Mouse (Mus musculus) thymus, adult 2 months (tissue): ENCODE data around the gene Syngr1. TPM values are rescaled to one million over a fixed set of nuclear protein-coding genes. Genes with fewer than 3 reads are reported as not detected.

Experiments
- DNase-seq: peaks from one replicate; pipeline ENCODE4 v3.0.0; 2021
- H3K27ac ChIP-seq: fragments of 200-500 bp; 2 replicates; pipeline ENCODE4 v1.5.1; 2012; ENCODE audit warnings: low read length, control low read depth; ENCODE audit not compliant: control insufficient read depth, insufficient read depth
- H3K27me3 ChIP-seq: fragments of 200-500 bp; 2 replicates; pipeline ENCODE4 v1.6.1; 2012; ENCODE audit warnings: mild to moderate bottlenecking, low read length, moderate library complexity, mixed read lengths; ENCODE audit not compliant: control insufficient read depth, insufficient read depth
- H3K36me3 ChIP-seq: fragments of 200-500 bp; 2 replicates; pipeline ENCODE4 v1.6.1; 2012; ENCODE audit warnings: mild to moderate bottlenecking, low read length, moderate library complexity; ENCODE audit not compliant: control insufficient read depth, insufficient read depth
- H3K4me1 ChIP-seq: fragments of 200-500 bp; replicated peaks from 2 replicates; pipeline ENCODE4 v1.6.1; 2012; ENCODE audit warnings: low read length; ENCODE audit not compliant: control insufficient read depth, insufficient read depth
- H3K4me3 ChIP-seq: fragments of 200-500 bp; 2 replicates; pipeline ENCODE4 v1.5.1; 2012; ENCODE audit warnings: mild to moderate bottlenecking, low read length, control low read depth, moderate library complexity; ENCODE audit not compliant: control insufficient read depth, insufficient read depth
- CTCF ChIP-seq: fragments of 200-500 bp; IDR thresholded peaks from 2 replicates; pipeline ENCODE4 v1.5.1; 2012; ENCODE audit warnings: mild to moderate bottlenecking, control low read depth, low read length, moderate library complexity, borderline replicate concordance; ENCODE audit not compliant: control insufficient read depth, poor library complexity, insufficient read depth; ENCODE audit errors: extremely low read depth
- POLR2A ChIP-seq: fragments of 200-500 bp; IDR thresholded peaks from 2 replicates; pipeline ENCODE4 v1.6.1; 2012; ENCODE audit warnings: mild to moderate bottlenecking, low read length, control low read depth, moderate library complexity; ENCODE audit not compliant: control insufficient read depth, poor library complexity, insufficient read depth; ENCODE audit errors: extremely low read depth
- WGBS: fragments of 180-500 bp; shearing (Covaris S2); methylation state at CpG from one replicate; pipeline ENCODE4 v1.1.7; 2018; 5-methylcytosine and 5-hydroxymethylcytosine counted together
- polyA plus RNA-seq: library from polyadenylated mRNA; depleted of rRNA; stranded (reverse); fragments of >200 nt; gene quantifications from 2 replicates; pipeline ENCODE4 v1.2.3, GENCODE M21; 2012

Syngr1 gene
- polyA plus RNA-seq, 1 experiment: 121 TPM

- Histone ChIP-seq H3K4me3 (no peak overlapping the region), H3K36me3 (no peaks in the 10 kb centered on the region), H3K27ac (no peak overlapping the region), H3K27me3 (no peaks in the 10 kb centered on the region), H3K4me1 (peaks cover 14% of the 10 kb centered on the region)
- no peak for DNase-seq
- TF ChIP-seq CTCF (no peak), POLR2A (no peak)
- whole genome bisulfite sequencing: 87% methylated on average over 9 of the region's 9 CpGs
Measured at GRCm38 (mm10) chr15:80132452-80132851, 41.3 kb downstream of the Syngr1 start.

DNA sequence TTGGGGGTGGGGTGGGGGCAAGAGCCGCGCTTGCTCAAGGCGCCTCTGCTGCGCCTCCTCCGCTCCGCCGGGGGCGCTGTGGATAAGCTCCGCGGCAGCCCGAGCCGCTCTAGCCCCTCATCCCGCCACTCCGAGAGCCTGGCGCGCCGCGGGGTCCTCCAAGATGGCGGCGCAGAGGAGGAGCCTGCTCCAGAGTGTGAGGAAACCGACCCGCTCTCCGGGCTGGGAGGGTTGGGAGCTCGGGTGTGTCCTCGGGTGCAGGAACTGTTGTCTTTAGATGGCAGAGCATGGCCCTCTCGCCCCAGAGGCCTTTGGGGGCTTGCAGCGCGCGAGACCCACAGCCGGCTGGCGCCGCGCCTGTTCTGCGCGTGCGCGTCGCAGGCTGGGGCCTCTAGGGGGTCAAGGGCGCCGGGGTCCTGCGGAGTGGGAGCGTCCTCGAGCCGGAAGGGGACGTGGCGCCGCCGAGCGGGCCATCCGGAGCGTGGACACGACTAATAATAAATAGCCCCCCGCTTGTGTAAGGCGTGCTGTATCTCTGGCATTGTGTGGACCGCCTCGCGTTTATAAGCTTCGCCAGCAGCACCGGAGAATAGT, 42.0 kb downstream of the Syngr1 start, which contains the start of gene Tab1:
TSS of gene Tab1 (plus strand) at position 135 of the 594 bp plus-strand sequence.
- under 1% methylated on average over 59 of the region's 59 CpGs for WGBS
- peak; percentile 91 for DNase-seq
- Histone ChIP-seq H3K36me3 (no peaks in the 10 kb centered on the region), H3K4me3 (peak within 1 kb of the TSS; percentile 95), H3K27ac (peak within 1 kb of the TSS; percentile 96), H3K4me1 (peaks cover 16% of the 10 kb centered on the region), H3K27me3 (no peaks in the 10 kb centered on the region)
- peak; percentile 86; the same call in 1 of the 2 replicates for TF ChIP-seq CTCF
- peak; percentile 77 for TF ChIP-seq POLR2A

- peak; percentile 44 for DNase-seq
- Histone ChIP-seq H3K27ac (peak overlapping the region; percentile 96), H3K36me3 (no peaks in the 10 kb centered on the region), H3K4me3 (peak overlapping the region; percentile 95), H3K27me3 (no peaks in the 10 kb centered on the region), H3K4me1 (peaks cover 19% of the 10 kb centered on the region)
- WGBS: 7% methylated on average over 14 of the region's 14 CpGs
- no peak for TF ChIP-seq POLR2A
- TF ChIP-seq CTCF: no peak
Measured at GRCm38 (mm10) chr15:80133682-80134449, 42.7 kb downstream of the Syngr1 start.

DNA sequence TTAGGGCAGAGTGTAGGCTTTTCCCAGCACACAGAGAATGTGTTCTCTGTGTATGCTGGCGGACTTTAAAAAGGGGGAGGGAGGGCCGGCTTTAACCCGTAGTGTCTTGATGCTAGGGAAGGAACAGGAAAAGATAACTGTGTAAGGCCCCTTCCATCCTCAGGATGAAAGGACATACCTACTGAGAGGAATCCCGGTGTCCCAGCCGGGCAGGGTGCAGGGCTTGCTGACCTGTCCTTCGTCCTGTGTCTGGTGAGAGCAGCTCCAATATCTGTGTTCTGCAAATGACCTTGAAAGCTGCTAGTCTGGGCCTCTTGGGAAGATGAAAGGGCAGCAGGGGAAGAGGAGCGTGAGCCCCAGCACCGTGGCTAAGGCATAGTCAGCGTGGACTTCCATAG, 43.3 kb downstream of the Syngr1 start:
- no peak for DNase-seq
- no peak for TF ChIP-seq POLR2A
- TF ChIP-seq CTCF: no peak
- no peaks in the 10 kb centered on the region for H3K36me3 ChIP-seq
- no peaks in the 10 kb centered on the region for H3K27me3 ChIP-seq
- H3K4me1 ChIP-seq: peaks cover 19% of the 10 kb centered on the region
- H3K27ac ChIP-seq: no peak overlapping the region
- 74% methylated on average over 9 of the region's 9 CpGs for WGBS
- no peak overlapping the region for H3K4me3 ChIP-seq

GRCm38 (mm10) chr15:80135499-80135898, 44.4 kb downstream of the Syngr1 start:
- Histone ChIP-seq H3K27me3 (no peaks in the 10 kb centered on the region), H3K4me1 (peaks cover 19% of the 10 kb centered on the region), H3K4me3 (no peak overlapping the region), H3K27ac (no peak overlapping the region), H3K36me3 (no peaks in the 10 kb centered on the region)
- no peak for TF ChIP-seq POLR2A
- TF ChIP-seq CTCF: no peak
- no peak for DNase-seq
- 100% methylated on average over 2 of the region's 2 CpGs for WGBS

- Histone ChIP-seq H3K27me3 (no peaks in the 10 kb centered on the region), H3K27ac (no peak overlapping the region), H3K4me3 (no peak overlapping the region), H3K36me3 (peaks cover 8% of the 10 kb centered on the region; the same call in 1 of the 2 replicates), H3K4me1 (peaks cover 19% of the 10 kb centered on the region)
- DNase-seq: no peak
- no peak for TF ChIP-seq CTCF
- TF ChIP-seq POLR2A: no peak
- WGBS: 96% methylated on average over 3 of the region's 3 CpGs
Measured at GRCm38 (mm10) chr15:80136645-80137044, 45.5 kb downstream of the Syngr1 start.
